Mouse (Mus musculus) kidney, embryonic 16.5 days (tissue): Measurements from ENCODE around the gene Gm13272. TPM values are rescaled to one million over a fixed set of nuclear protein-coding genes. Genes with fewer than 3 reads are reported as not detected.
"Not testable (repeated sequence)": the region's sequence is repeated elsewhere in the genome, so short reads cannot be mapped to it uniquely, and the experiment has no call there.

Experiments used
- ATAC-seq: fragments of 200-750 bp; cut with Nextera tagmentation; 2 replicates; pipeline ENCODE4 v1.8.0; 2017; ENCODE audit warnings: moderate TSS enrichment; ENCODE audit not compliant: low FRiP score, low TSS enrichment
- H3K27ac ChIP-seq: fragments of 300-500 bp; sonication (generic); 2 replicates; pipeline ENCODE4 v1.5.1; 2014; ENCODE audit warnings: low read length
- H3K27me3 ChIP-seq: fragments of 300-500 bp; sonication (generic); 2 replicates; pipeline ENCODE4 v1.6.1; 2014; ENCODE audit warnings: low read length, control low read depth, mixed read lengths; ENCODE audit not compliant: insufficient read depth
- H3K36me3 ChIP-seq: fragments of 300-500 bp; sonication (generic); 2 replicates; pipeline ENCODE4 v1.6.1; 2014; ENCODE audit warnings: low read length, control low read depth, mixed read lengths; ENCODE audit not compliant: insufficient read depth
- H3K4me1 ChIP-seq: fragments of 300-500 bp; sonication (generic); 2 replicates; pipeline ENCODE4 v1.6.1; 2014; ENCODE audit warnings: low read length, control low read depth, mixed read lengths; ENCODE audit not compliant: insufficient read depth
- H3K4me2 ChIP-seq: fragments of 300-500 bp; sonication (generic); replicated peaks from 2 replicates; pipeline ENCODE4 v1.6.1; 2014; ENCODE audit warnings: low read depth, low read length
- H3K4me3 ChIP-seq: fragments of 300-500 bp; sonication (generic); 2 replicates; pipeline ENCODE4 v1.5.1; 2014; ENCODE audit warnings: mild to moderate bottlenecking, low read length
- H3K9ac ChIP-seq: fragments of 300-500 bp; sonication (generic); replicated peaks from 2 replicates; pipeline ENCODE4 v1.6.1; 2014; ENCODE audit warnings: low read length
- H3K9me3 ChIP-seq: fragments of 300-500 bp; sonication (generic); 2 replicates; pipeline ENCODE4 v1.6.1; 2016; ENCODE audit warnings: low read length, control low read depth
- WGBS: fragments of 180-500 bp; shearing (Covaris S2); extraction: QIAGEN DNeasy Blood & Tissue Kit; methylation state at CpG from one replicate; pipeline ENCODE4 v1.1.7; 2014; 5-methylcytosine and 5-hydroxymethylcytosine counted together
- polyA plus RNA-seq: library from polyadenylated mRNA; unstranded; fragments of >200 nt; fragmentation: Nextera tagmentation; extraction: Ambion mirVana; gene quantifications from 2 replicates; pipeline ENCODE4 v1.2.1, GENCODE M21; 2015

Gm13272 gene
- polyA plus RNA-seq, 1 experiment from 2014 or later: not detected

DNA sequence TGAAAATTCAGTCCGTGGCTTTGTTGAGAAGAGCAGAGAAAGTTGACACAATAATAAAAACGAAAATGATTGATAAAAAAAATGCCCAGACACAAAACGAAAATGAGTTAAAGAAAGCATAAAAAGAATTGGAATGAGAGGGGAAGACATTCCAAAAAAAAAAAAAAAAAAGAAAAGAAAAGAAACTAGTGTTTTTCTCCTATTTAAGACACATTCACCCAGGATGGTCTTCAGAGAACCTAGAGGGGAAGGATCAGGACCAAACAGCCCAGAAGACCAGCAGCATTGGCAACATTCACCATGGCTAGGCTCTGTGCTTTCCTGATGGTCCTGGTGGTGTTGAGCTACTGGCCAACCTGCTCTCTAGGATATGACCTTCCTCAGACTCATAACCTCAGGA, 36.3 kb downstream of the Gm13272 start, which contains the start of gene Ifna7:
Gene Ifna7 (plus strand): TSS at position 301 of the 400 bp plus-strand sequence.
- H3K9ac ChIP-seq: no peak within 1 kb of the TSS
- no peak within 1 kb of the TSS for H3K4me2 ChIP-seq
- H3K27ac ChIP-seq: no peak within 1 kb of the TSS
- H3K27me3 ChIP-seq: no peaks in the 10 kb centered on the region
- ATAC-seq: no peak
- no peaks in the 10 kb centered on the region for H3K4me1 ChIP-seq
- H3K36me3 ChIP-seq: no peaks in the 10 kb centered on the region
- no peaks in the 10 kb centered on the region for H3K9me3 ChIP-seq
- 55% methylated on average over 3 of the region's 3 CpGs for WGBS
- H3K4me3 ChIP-seq: no peak within 1 kb of the TSS

DNA sequence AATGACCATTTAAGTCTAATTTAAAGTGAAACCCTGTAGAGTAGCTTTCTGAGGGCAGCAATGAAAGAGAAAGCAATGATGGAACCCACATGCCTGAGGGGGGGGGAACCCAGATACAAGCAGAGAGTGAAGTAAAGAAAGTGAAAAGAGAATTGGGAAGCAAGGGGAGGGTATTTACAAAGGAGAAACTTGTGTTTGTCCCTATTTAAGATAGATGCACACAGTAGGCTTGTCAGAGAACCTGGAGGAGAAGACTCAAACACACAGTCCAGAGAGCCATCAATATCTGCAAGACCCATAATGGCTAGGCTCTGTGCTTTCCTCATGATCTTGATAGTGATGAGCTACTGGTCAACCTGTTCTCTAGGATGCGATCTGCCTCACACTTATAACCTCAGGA, 40.0 kb downstream of the Gm13272 start, which contains the start of gene Ifna11:
Gene Ifna11 (plus strand): TSS at position 301 of the 400 bp plus-strand sequence.
- Histone ChIP-seq H3K9me3 (no peaks in the 10 kb centered on the region), H3K4me3 (no peak within 1 kb of the TSS), H3K36me3 (no peaks in the 10 kb centered on the region), H3K27ac (no peak within 1 kb of the TSS), H3K4me2 (no peak within 1 kb of the TSS), H3K9ac (no peak within 1 kb of the TSS), H3K27me3 (no peaks in the 10 kb centered on the region), H3K4me1 (no peaks in the 10 kb centered on the region)
- WGBS: 75% methylated on average over 1 of the region's 1 CpGs
- no peak for ATAC-seq

DNA sequence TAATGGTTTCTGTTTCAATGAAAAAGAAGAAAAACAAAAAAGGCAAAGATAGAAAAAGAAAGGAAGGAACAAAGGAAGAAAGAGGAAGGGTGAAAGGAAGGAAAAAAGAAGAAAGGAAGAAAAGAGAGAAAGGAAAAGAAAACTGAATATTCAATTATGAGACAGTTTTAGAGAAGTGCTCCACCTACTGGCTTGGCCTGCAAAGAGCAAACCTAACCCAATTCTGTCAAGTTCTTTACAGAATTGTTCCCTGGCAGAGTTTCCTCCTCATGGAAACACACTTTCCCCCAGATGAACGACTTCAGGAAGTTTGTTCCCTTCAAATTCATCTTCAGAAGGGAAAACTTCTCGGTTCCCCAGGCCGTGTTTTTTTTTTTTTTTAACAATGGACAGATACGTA, 43.3 kb downstream of the Gm13272 start:
- H3K4me3 ChIP-seq: no peak overlapping the region
- H3K9ac ChIP-seq: no peak overlapping the region
- H3K27ac ChIP-seq: no peak overlapping the region
- no peak for ATAC-seq
- no peak overlapping the region for H3K4me2 ChIP-seq
- H3K9me3 ChIP-seq: no peaks in the 10 kb centered on the region
- WGBS: 22% methylated on average over 4 of the region's 4 CpGs
- H3K4me1 ChIP-seq: no peaks in the 10 kb centered on the region
- no peaks in the 10 kb centered on the region for H3K36me3 ChIP-seq
- H3K27me3 ChIP-seq: no peaks in the 10 kb centered on the region

DNA sequence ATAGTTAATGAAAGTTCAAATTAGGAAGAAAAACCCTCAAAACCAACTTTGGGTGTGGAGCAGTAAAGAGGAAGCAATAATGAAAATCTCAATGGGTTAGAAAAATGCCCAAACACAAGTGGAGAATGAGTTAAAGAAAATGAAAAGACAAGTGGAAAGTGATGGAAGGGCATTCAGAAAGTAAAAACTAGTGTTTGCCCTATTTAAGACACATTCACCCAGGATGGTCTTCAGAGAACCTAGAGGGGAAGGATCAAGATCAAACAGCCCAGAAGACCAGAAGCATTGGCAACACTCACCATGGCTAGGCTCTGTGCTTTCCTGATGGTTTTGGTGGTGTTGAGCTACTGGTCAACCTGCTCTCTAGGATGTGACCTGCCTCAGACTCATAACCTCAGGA, 47.5 kb downstream of the Gm13272 start, which contains the start of gene Ifna6:
Gene Ifna6 (plus strand): TSS at position 301 of the 400 bp plus-strand sequence.
- not testable (repeated sequence) for H3K9me3 ChIP-seq, H3K4me3 ChIP-seq, ATAC-seq, H3K4me1 ChIP-seq, H3K36me3 ChIP-seq, H3K9ac ChIP-seq, H3K27me3 ChIP-seq, H3K27ac ChIP-seq, H3K4me2 ChIP-seq

Other genes with a start within 250 kb of the Gm13272 start
- not detected in 2 replicates for gene Ifna15, start 221.6 kb upstream of the Gm13272 start, polyA plus RNA-seq
- not detected in 2 replicates for gene Ifna14, start 208.1 kb upstream of the Gm13272 start, polyA plus RNA-seq
- gene Ifna9, start 187.5 kb upstream of the Gm13272 start, polyA plus RNA-seq: not detected in 2 replicates
- not detected in 2 replicates for gene Ifna12, start 176.5 kb upstream of the Gm13272 start, polyA plus RNA-seq
- not detected in 2 replicates for gene C87499, start 145.4 kb upstream of the Gm13272 start, polyA plus RNA-seq
- not detected in 2 replicates for gene Ifna13, start 135.4 kb upstream of the Gm13272 start, polyA plus RNA-seq
- not detected in 2 replicates for gene Ifna16, start 102.9 kb upstream of the Gm13272 start, polyA plus RNA-seq
- gene Ifna2, start 95.9 kb upstream of the Gm13272 start, polyA plus RNA-seq: not detected in 2 replicates
- gene Ifnab, start 88.5 kb upstream of the Gm13272 start, polyA plus RNA-seq: not detected in 2 replicates
- gene Gm26566, start 58.0 kb upstream of the Gm13272 start, polyA plus RNA-seq: 1.3 and 1.4 TPM in 2 replicates
- 95.4 and 97.6 TPM in 2 replicates for gene Klhl9, start 57.4 kb upstream of the Gm13272 start, polyA plus RNA-seq
- gene Gm13271, start 25.0 kb upstream of the Gm13272 start, polyA plus RNA-seq: not detected in 2 replicates
- 0.31 and 0.36 TPM in 2 replicates for gene Gm13283, start 19.7 kb upstream of the Gm13272 start, polyA plus RNA-seq
- gene Gm13290, start 6.0 kb upstream of the Gm13272 start, polyA plus RNA-seq: not detected in 2 replicates
- gene Gm13289, start 2.9 kb upstream of the Gm13272 start, polyA plus RNA-seq: not detected in 2 replicates
- gene Ifnz, start 2.3 kb downstream of the Gm13272 start, polyA plus RNA-seq: 0.58 TPM in 1 of 2 replicates, not detected in the other
- 0.37 TPM in 1 of 2 replicates, not detected in the other for gene Gm13276, start 5.9 kb downstream of the Gm13272 start, polyA plus RNA-seq
- not detected in 2 replicates for gene Gm13277, start 8.8 kb downstream of the Gm13272 start, polyA plus RNA-seq
- not detected in 2 replicates for gene Gm13278, start 11.7 kb downstream of the Gm13272 start, polyA plus RNA-seq
- gene Gm13275, start 14.6 kb downstream of the Gm13272 start, polyA plus RNA-seq: not detected in 2 replicates
- not detected in 2 replicates for gene Gm13279, start 17.5 kb downstream of the Gm13272 start, polyA plus RNA-seq
- 0.96 and 1.8 TPM in 2 replicates for gene Gm13285, start 19.8 kb downstream of the Gm13272 start, polyA plus RNA-seq
- gene Gm13287, start 23.4 kb downstream of the Gm13272 start, polyA plus RNA-seq: not detected in 2 replicates
- gene Gm13288, start 25.7 kb downstream of the Gm13272 start, polyA plus RNA-seq: 0.05 TPM in 1 of 2 replicates, not detected in the other
- not detected in 2 replicates for gene Ifna7, start 36.4 kb downstream of the Gm13272 start, polyA plus RNA-seq
- gene Ifna11, start 40.1 kb downstream of the Gm13272 start, polyA plus RNA-seq: not detected in 2 replicates
- not detected in 2 replicates for gene Ifna6, start 47.6 kb downstream of the Gm13272 start, polyA plus RNA-seq
- gene Ifna5, start 55.7 kb downstream of the Gm13272 start, polyA plus RNA-seq: not detected in 2 replicates
- not detected in 2 replicates for gene Ifna4, start 62.0 kb downstream of the Gm13272 start, polyA plus RNA-seq
- gene Ifna1, start 70.2 kb downstream of the Gm13272 start, polyA plus RNA-seq: not detected in 2 replicates
- gene Ifne, start 100.4 kb downstream of the Gm13272 start, polyA plus RNA-seq: not detected in 2 replicates